Mouse (Mus musculus) brain, embryonic 14.5 days (tissue): ENCODE data around the gene Vav2. TPM values are rescaled to one million over a fixed set of nuclear protein-coding genes. Genes with fewer than 3 reads are reported as not detected.

ENCODE experiments used
- DNase-seq: peaks from one replicate; pipeline ENCODE4 v3.0.0-alpha.2; 2011; ENCODE audit warnings: low read depth
- CTCF ChIP-seq: fragments of 200-500 bp; IDR thresholded peaks from 2 replicates; pipeline ENCODE4 v1.5.1; 2012; ENCODE audit warnings: inconsistent platforms, mild to moderate bottlenecking, moderate library complexity, borderline replicate concordance; ENCODE audit not compliant: insufficient read depth, insufficient read length; ENCODE audit errors: extremely low read depth
- POLR2A ChIP-seq: fragments of 200-500 bp; IDR thresholded peaks from 2 replicates; pipeline ENCODE4 v1.6.1; 2012; ENCODE audit warnings: mild to moderate bottlenecking, inconsistent platforms, borderline replicate concordance; ENCODE audit not compliant: poor library complexity, insufficient read depth, insufficient read length, severe bottlenecking; ENCODE audit errors: extremely low read depth
- polyA plus RNA-seq: library from polyadenylated mRNA; depleted of rRNA; stranded (reverse); fragments of >200 nt; gene quantifications from 2 replicates; pipeline ENCODE4 v1.2.3, GENCODE M21; 2012; rRNA removed

Vav2 gene
- polyA plus RNA-seq, 1 experiment, result 55.0 TPM

DNA sequence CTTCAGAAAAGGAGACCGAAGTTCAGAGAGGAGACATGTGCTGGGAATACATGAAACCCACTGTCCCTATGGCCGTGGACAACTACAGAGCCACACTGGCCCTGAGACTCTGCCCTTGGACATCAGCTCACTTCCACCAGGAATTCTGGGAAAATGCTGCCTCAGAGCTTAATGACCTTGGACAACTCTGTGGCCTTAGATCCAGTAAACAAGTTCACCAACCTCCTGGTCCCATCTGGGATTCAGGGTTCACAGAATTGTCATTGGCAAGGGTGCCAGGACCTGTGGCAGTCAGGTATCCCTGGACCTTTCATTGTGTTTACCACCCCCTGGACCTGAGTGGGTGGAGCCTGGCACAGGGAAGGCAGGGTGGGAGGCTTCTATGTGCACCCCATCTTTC lies 211.3 kb downstream of the Vav2 start:
- TF ChIP-seq POLR2A (no peak), CTCF (no peak)
- DNase-seq, result no peak

Other genes starting within 250 kb of the Vav2 start
- gene Sardh, start 178.7 kb downstream of the Vav2 start, polyA plus RNA-seq, result 2.8 and 4.7 TPM in 2 replicates
- gene Brd3os, start 15.3 kb upstream of the Vav2 start, polyA plus RNA-seq, result 31.5 and 33.8 TPM in 2 replicates
- 61.9 and 85.0 TPM in 2 replicates for gene Brd3, start 80.6 kb upstream of the Vav2 start, polyA plus RNA-seq
- 51.3 and 62.9 TPM in 2 replicates for gene Wdr5, start 88.1 kb upstream of the Vav2 start, polyA plus RNA-seq
- 15.2 and 20.4 TPM in 2 replicates for gene Rxra, start 249.4 kb upstream of the Vav2 start, polyA plus RNA-seq